Mouse (Mus musculus): ENCODE measurements around the gene Slc35a2. TPM values are rescaled to one million over a fixed set of nuclear protein-coding genes. Genes with fewer than 3 reads are reported as not detected.

Slc35a2 gene
- polyA plus RNA-seq, 1 experiment from 2014 or later: 23.6 TPM

- ATAC-seq (ENCODE audit: low read depth): peak; percentile 91
- H3K9ac ChIP-seq (replicated peaks; ENCODE audit: low read depth, low read length): peak within 1 kb of the TSS; percentile 58
- 0 out of 2 replicates have a peak, but pooled peaks cover 9% of the 10 kb centered on the region for H3K4me1 ChIP-seq (ENCODE audit: control insufficient read depth, insufficient read depth, low read length)
- peak within 1 kb of the TSS; percentile 61 for H3K4me2 ChIP-seq (ENCODE audit: low read depth, low read length)
- WGBS: 19% methylated on average over 35 of the region's 40 CpGs
- no peaks in the 10 kb centered on the region for H3K9me3 ChIP-seq (ENCODE audit: control insufficient read depth, low read length)
- H3K27me3 ChIP-seq (ENCODE audit: control insufficient read depth, insufficient read depth, low read length): no peaks in the 10 kb centered on the region
- no peaks in the 10 kb centered on the region for H3K36me3 ChIP-seq (ENCODE audit: control insufficient read depth, insufficient read depth, low read length)
- H3K27ac ChIP-seq (ENCODE audit: low read depth, low read length): peak within 1 kb of the TSS; percentile 70
- peak within 1 kb of the TSS; percentile 45 for H3K4me3 ChIP-seq (ENCODE audit: low read depth, low read length)
Observed at GRCm38 (mm10) chrX:7919601-7920383, 36.0 kb downstream of the Slc35a2 start, which contains the start of gene Pcsk1n. Gene Pcsk1n, plus strand, starts transcription at chrX:7919822.

GRCm38 (mm10) chrX:7922032-7922431 lies 38.2 kb downstream of the Slc35a2 start:
- peak overlapping the region; percentile 61 for H3K4me2 ChIP-seq (ENCODE audit: low read depth, low read length)
- 0 out of 2 replicates have a peak, but pooled peaks cover 9% of the 10 kb centered on the region for H3K4me1 ChIP-seq (ENCODE audit: control insufficient read depth, insufficient read depth, low read length)
- no peaks in the 10 kb centered on the region for H3K36me3 ChIP-seq (ENCODE audit: control insufficient read depth, insufficient read depth, low read length)
- H3K4me3 ChIP-seq (ENCODE audit: low read depth, low read length): peak overlapping the region; percentile 45
- peak overlapping the region; percentile 34; the same call in 1 of the 2 replicates for H3K27ac ChIP-seq (ENCODE audit: low read depth, low read length)
- no peaks in the 10 kb centered on the region for H3K9me3 ChIP-seq (ENCODE audit: control insufficient read depth, low read length)
- peak overlapping the region; percentile 58 for H3K9ac ChIP-seq (replicated peaks; ENCODE audit: low read depth, low read length)
- WGBS: 24% methylated on average over 42 of the region's 48 CpGs
- ATAC-seq (ENCODE audit: low read depth): peak; percentile 19; the same call in 1 of the 2 replicates
- no peaks in the 10 kb centered on the region for H3K27me3 ChIP-seq (ENCODE audit: control insufficient read depth, insufficient read depth, low read length)

GRCm38 (mm10) chrX:7926266-7926665 lies 42.4 kb downstream of the Slc35a2 start:
- H3K27me3 ChIP-seq (ENCODE audit: control insufficient read depth, insufficient read depth, low read length): no peaks in the 10 kb centered on the region
- H3K4me2 ChIP-seq (ENCODE audit: low read depth, low read length): no peak overlapping the region
- ATAC-seq (ENCODE audit: low read depth): no peak
- 0 out of 2 replicates have a peak, but pooled peaks cover 9% of the 10 kb centered on the region for H3K4me1 ChIP-seq (ENCODE audit: control insufficient read depth, insufficient read depth, low read length)
- WGBS: 71% methylated on average over 6 of the region's 6 CpGs
- no peaks in the 10 kb centered on the region for H3K9me3 ChIP-seq (ENCODE audit: control insufficient read depth, low read length)
- H3K9ac ChIP-seq (replicated peaks; ENCODE audit: low read depth, low read length): no peak overlapping the region
- H3K27ac ChIP-seq (ENCODE audit: low read depth, low read length): no peak overlapping the region
- H3K36me3 ChIP-seq (ENCODE audit: control insufficient read depth, insufficient read depth, low read length): no peaks in the 10 kb centered on the region
- no peak overlapping the region for H3K4me3 ChIP-seq (ENCODE audit: low read depth, low read length)

GRCm38 (mm10) chrX:7927116-7927515 lies 43.3 kb downstream of the Slc35a2 start:
- Histone ChIP-seq H3K4me2 (ENCODE audit: low read depth, low read length) (no peak overlapping the region), H3K4me1 (ENCODE audit: control insufficient read depth, insufficient read depth, low read length) (0 out of 2 replicates have a peak, but pooled peaks cover 9% of the 10 kb centered on the region), H3K27me3 (ENCODE audit: control insufficient read depth, insufficient read depth, low read length) (no peaks in the 10 kb centered on the region), H3K9ac (replicated peaks; ENCODE audit: low read depth, low read length) (no peak overlapping the region), H3K36me3 (ENCODE audit: control insufficient read depth, insufficient read depth, low read length) (no peaks in the 10 kb centered on the region), H3K4me3 (ENCODE audit: low read depth, low read length) (no peak overlapping the region), H3K9me3 (ENCODE audit: control insufficient read depth, low read length) (no peaks in the 10 kb centered on the region), H3K27ac (ENCODE audit: low read depth, low read length) (no peak overlapping the region)
- 19% methylated on average over 10 of the region's 10 CpGs for WGBS
- ATAC-seq (ENCODE audit: low read depth): no peak

- H3K9ac ChIP-seq (replicated peaks; ENCODE audit: low read depth, low read length): no peak within 1 kb of the TSS
- ATAC-seq (ENCODE audit: low read depth): no peak
- 29% methylated on average over 16 of the region's 19 CpGs for WGBS
- H3K36me3 ChIP-seq (ENCODE audit: control insufficient read depth, insufficient read depth, low read length): no peaks in the 10 kb centered on the region
- H3K27ac ChIP-seq (ENCODE audit: low read depth, low read length): no peak within 1 kb of the TSS
- no peaks in the 10 kb centered on the region for H3K27me3 ChIP-seq (ENCODE audit: control insufficient read depth, insufficient read depth, low read length)
- no peaks in the 10 kb centered on the region for H3K4me1 ChIP-seq (ENCODE audit: control insufficient read depth, insufficient read depth, low read length)
- no peak within 1 kb of the TSS for H3K4me2 ChIP-seq (ENCODE audit: low read depth, low read length)
- H3K4me3 ChIP-seq (ENCODE audit: low read depth, low read length): no peak within 1 kb of the TSS
- no peaks in the 10 kb centered on the region for H3K9me3 ChIP-seq (ENCODE audit: control insufficient read depth, low read length)
Observed at GRCm38 (mm10) chrX:7928270-7928790, 44.5 kb downstream of the Slc35a2 start, which contains the start of gene Eras. Gene Eras, minus strand, starts transcription at chrX:7928607.

GRCm38 (mm10) chrX:7936874-7937273 lies 53.0 kb downstream of the Slc35a2 start:
- no peaks in the 10 kb centered on the region; the same call in 1 of the 2 replicates for H3K36me3 ChIP-seq (ENCODE audit: control insufficient read depth, insufficient read depth, low read length)
- H3K4me1 ChIP-seq (ENCODE audit: control insufficient read depth, insufficient read depth, low read length): no peaks in the 10 kb centered on the region
- H3K4me3 ChIP-seq (ENCODE audit: low read depth, low read length): no peak overlapping the region
- no peak overlapping the region for H3K4me2 ChIP-seq (ENCODE audit: low read depth, low read length)
- no peak overlapping the region for H3K27ac ChIP-seq (ENCODE audit: low read depth, low read length)
- no peak for ATAC-seq (ENCODE audit: low read depth)
- 52% methylated on average over 11 of the region's 11 CpGs for WGBS
- no peaks in the 10 kb centered on the region for H3K9me3 ChIP-seq (ENCODE audit: control insufficient read depth, low read length)
- no peaks in the 10 kb centered on the region for H3K27me3 ChIP-seq (ENCODE audit: control insufficient read depth, insufficient read depth, low read length)
- H3K9ac ChIP-seq (replicated peaks; ENCODE audit: low read depth, low read length): no peak overlapping the region

GRCm38 (mm10) chrX:7937667-7938066 lies 53.8 kb downstream of the Slc35a2 start:
- H3K4me2 ChIP-seq (ENCODE audit: low read depth, low read length): no peak overlapping the region
- no peak overlapping the region for H3K27ac ChIP-seq (ENCODE audit: low read depth, low read length)
- H3K9ac ChIP-seq (replicated peaks; ENCODE audit: low read depth, low read length): no peak overlapping the region
- H3K4me3 ChIP-seq (ENCODE audit: low read depth, low read length): no peak overlapping the region
- WGBS: 97% methylated on average over 6 of the region's 6 CpGs
- no peaks in the 10 kb centered on the region; the same call in 1 of the 2 replicates for H3K36me3 ChIP-seq (ENCODE audit: control insufficient read depth, insufficient read depth, low read length)
- no peaks in the 10 kb centered on the region for H3K9me3 ChIP-seq (ENCODE audit: control insufficient read depth, low read length)
- H3K27me3 ChIP-seq (ENCODE audit: control insufficient read depth, insufficient read depth, low read length): no peaks in the 10 kb centered on the region
- ATAC-seq (ENCODE audit: low read depth): no peak
- H3K4me1 ChIP-seq (ENCODE audit: control insufficient read depth, insufficient read depth, low read length): no peaks in the 10 kb centered on the region
